Mouse (Mus musculus): ENCODE measurements around the gene Rufy2.

DNA sequence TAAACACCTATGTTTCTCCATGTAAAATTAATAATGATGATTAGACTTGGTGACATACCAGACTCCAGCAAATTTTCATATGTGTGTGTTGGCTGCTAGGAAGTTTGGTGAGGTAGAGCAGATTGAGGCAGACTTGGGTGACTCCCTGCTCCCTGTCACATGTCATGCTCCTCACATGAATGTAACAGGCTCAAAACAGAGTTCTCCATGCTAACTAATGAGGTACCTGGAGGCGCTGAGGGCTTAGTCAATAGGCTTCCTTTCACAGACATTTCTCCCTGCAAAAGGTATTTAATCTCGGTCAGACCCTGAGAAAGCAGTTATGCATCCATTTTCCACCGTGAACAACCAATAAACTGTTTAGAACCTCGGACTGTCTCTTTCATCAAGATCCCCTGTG is 48.4 kb downstream of the Rufy2 start:
- TF ChIP-seq CTCF (IDR thresholded peaks at IDR 0.05; ENCODE audit: low read depth, low read length) (no peak), POLR2A (IDR thresholded peaks at IDR 0.05; ENCODE audit: extremely low read depth, insufficient read depth, low read length) (no peak)
